Mouse (Mus musculus): ENCODE measurements around the gene Zfp62. TPM values are rescaled to one million over a fixed set of nuclear protein-coding genes. Genes with fewer than 3 reads are reported as not detected.
"Not testable (repeated sequence)": the region's sequence is repeated elsewhere in the genome, so short reads cannot be mapped to it uniquely, and the experiment has no call there.

Zfp62 gene
- polyA plus RNA-seq (2014; fragmentation: Nextera tagmentation; extraction: Ambion mirVana) = 59.0 and 63.2 TPM in 2 replicates

GRCm38 (mm10) chr11:49203129-49203768 is at the start of gene Zfp62:
Zfp62 (plus strand) TSS chr11:49203292.
- H3K9me3 ChIP-seq (ENCODE audit: control insufficient read depth, low read length) = no peaks in the 10 kb centered on the region

DNA sequence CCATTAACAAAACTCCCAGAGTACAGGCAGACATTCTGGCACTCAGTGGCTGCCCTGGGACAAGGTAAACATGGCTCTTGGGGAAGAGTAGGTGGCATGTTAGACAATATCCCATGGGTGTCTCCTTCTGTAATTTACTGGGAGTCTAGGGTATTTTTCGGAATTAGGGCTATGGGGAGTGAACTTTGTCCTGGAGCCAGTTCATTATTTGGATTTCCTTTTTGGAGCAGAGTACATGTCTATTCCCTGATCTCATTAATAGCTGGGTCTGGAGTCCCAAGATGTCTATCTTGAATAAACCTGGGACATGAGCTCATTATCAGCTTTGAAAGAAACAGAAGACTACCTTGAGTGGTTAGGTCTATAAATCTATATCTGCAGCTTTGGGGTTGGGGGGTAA is 49.0 kb upstream of the Zfp62 start, which contains the start of gene Olfr1394:
Olfr1394 (plus strand) TSS at position 301 of the 400 bp plus-strand sequence.
- Histone ChIP-seq H3K27me3 (ENCODE audit: control insufficient read depth, insufficient read depth, low read length) (no peaks in the 10 kb centered on the region), H3K4me1 (replicated peaks; ENCODE audit: control insufficient read depth, insufficient read depth, low read length) (no peaks in the 10 kb centered on the region), H3K4me3 (ENCODE audit: low read depth, low read length) (no peak within 1 kb of the TSS), H3K4me2 (replicated peaks; ENCODE audit: low read depth, low read length) (no peak within 1 kb of the TSS), H3K27ac (ENCODE audit: low read depth, low read length) (no peak within 1 kb of the TSS), H3K9me3 (ENCODE audit: control insufficient read depth, low read length) (no peaks in the 10 kb centered on the region), H3K36me3 (ENCODE audit: control insufficient read depth, insufficient read depth, low read length) (no peaks in the 10 kb centered on the region), H3K9ac (ENCODE audit: low read depth, low read length) (no peak within 1 kb of the TSS)
- no peak for DNase-seq (ENCODE audit: low spot score)
- ATAC-seq (ENCODE audit: low FRiP score) = no peak
- WGBS = 96% methylated on average over 1 of the region's 1 CpGs

More at GRCm38 (mm10) chr11:49203129-49203768, at the start of gene Zfp62:
- peak within 1 kb of the TSS; percentile 98 for H3K9ac ChIP-seq (ENCODE audit: low read depth, low read length)
- DNase-seq (ENCODE audit: low spot score) (peak; percentile 96), ATAC-seq (ENCODE audit: low FRiP score) (peak; percentile 92)
- under 1% methylated on average over 27 of the region's 47 CpGs for WGBS
- H3K36me3 ChIP-seq (ENCODE audit: control insufficient read depth, insufficient read depth, low read length) = no peaks in the 10 kb centered on the region
- peak within 1 kb of the TSS; percentile 73 for H3K4me2 ChIP-seq (replicated peaks; ENCODE audit: low read depth, low read length)
- H3K27me3 ChIP-seq (ENCODE audit: control insufficient read depth, insufficient read depth, low read length) = no peaks in the 10 kb centered on the region
- no peaks in the 10 kb centered on the region for H3K4me1 ChIP-seq (replicated peaks; ENCODE audit: control insufficient read depth, insufficient read depth, low read length)
- peak within 1 kb of the TSS; percentile 92 for H3K4me3 ChIP-seq (ENCODE audit: low read depth, low read length)
- H3K27ac ChIP-seq (ENCODE audit: low read depth, low read length) = peak within 1 kb of the TSS; percentile 99

GRCm38 (mm10) chr11:49156821-49157814 is 46.0 kb upstream of the Zfp62 start:
- DNase-seq (ENCODE audit: low spot score) (no peak), ATAC-seq (ENCODE audit: low FRiP score) (no peak)
- Histone ChIP-seq H3K9ac (ENCODE audit: low read depth, low read length) (no peak overlapping the region), H3K27me3 (ENCODE audit: control insufficient read depth, insufficient read depth, low read length) (no peaks in the 10 kb centered on the region), H3K9me3 (ENCODE audit: control insufficient read depth, low read length) (no peaks in the 10 kb centered on the region), H3K27ac (ENCODE audit: low read depth, low read length) (no peak overlapping the region), H3K4me2 (replicated peaks; ENCODE audit: low read depth, low read length) (no peak overlapping the region), H3K36me3 (ENCODE audit: control insufficient read depth, insufficient read depth, low read length) (no peaks in the 10 kb centered on the region), H3K4me1 (replicated peaks; ENCODE audit: control insufficient read depth, insufficient read depth, low read length) (no peaks in the 10 kb centered on the region), H3K4me3 (ENCODE audit: low read depth, low read length) (no peak overlapping the region)
- 91% methylated on average over 2 of the region's 2 CpGs for WGBS

GRCm38 (mm10) chr11:49168839-49169611 is 34.1 kb upstream of the Zfp62 start:
- Histone ChIP-seq H3K9ac (ENCODE audit: low read depth, low read length) (0 out of 2 replicates have a peak overlapping the region, but pooled peaks have one; percentile 27), H3K4me1 (replicated peaks; ENCODE audit: control insufficient read depth, insufficient read depth, low read length) (no peaks in the 10 kb centered on the region), H3K36me3 (ENCODE audit: control insufficient read depth, insufficient read depth, low read length) (no peaks in the 10 kb centered on the region), H3K27me3 (ENCODE audit: control insufficient read depth, insufficient read depth, low read length) (peaks cover 14% of the 10 kb centered on the region; the same call in 1 of the 2 replicates), H3K4me3 (ENCODE audit: low read depth, low read length) (peak overlapping the region; percentile 29), H3K4me2 (replicated peaks; ENCODE audit: low read depth, low read length) (peak overlapping the region; percentile 65), H3K9me3 (ENCODE audit: control insufficient read depth, low read length) (no peaks in the 10 kb centered on the region), H3K27ac (ENCODE audit: low read depth, low read length) (no peak overlapping the region)
- DNase-seq (ENCODE audit: low spot score) = peak; percentile 51
- 8% methylated on average over 50 of the region's 50 CpGs for WGBS
- peak; percentile 78 for ATAC-seq (ENCODE audit: low FRiP score)

DNA sequence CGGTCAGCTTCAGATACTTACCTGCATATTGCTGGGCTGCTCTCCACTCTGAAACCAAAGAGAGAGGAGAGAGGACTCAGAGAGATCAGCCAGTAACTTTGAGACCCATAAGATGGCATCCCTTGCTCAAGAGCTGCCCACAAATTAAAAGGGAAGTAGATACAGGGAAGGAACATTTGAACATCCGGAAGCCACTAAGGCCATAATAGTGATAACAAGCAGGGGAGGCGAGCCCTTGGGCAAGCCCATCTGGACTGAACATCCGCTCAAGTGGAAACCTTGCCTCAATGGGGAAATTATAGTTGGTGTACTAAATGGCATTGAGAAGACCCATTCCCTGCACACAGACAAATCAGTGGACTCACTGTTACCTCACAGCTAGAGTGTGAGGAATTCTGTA is 32.5 kb upstream of the Zfp62 start:
- no peak for ATAC-seq (ENCODE audit: low FRiP score)
- Histone ChIP-seq H3K9me3 (ENCODE audit: control insufficient read depth, low read length) (no peaks in the 10 kb centered on the region), H3K9ac (ENCODE audit: low read depth, low read length) (no peak overlapping the region), H3K4me3 (ENCODE audit: low read depth, low read length) (no peak overlapping the region), H3K27ac (ENCODE audit: low read depth, low read length) (no peak overlapping the region), H3K27me3 (ENCODE audit: control insufficient read depth, insufficient read depth, low read length) (peaks cover 14% of the 10 kb centered on the region; the same call in 1 of the 2 replicates), H3K4me2 (replicated peaks; ENCODE audit: low read depth, low read length) (no peak overlapping the region), H3K4me1 (replicated peaks; ENCODE audit: control insufficient read depth, insufficient read depth, low read length) (no peaks in the 10 kb centered on the region), H3K36me3 (ENCODE audit: control insufficient read depth, insufficient read depth, low read length) (no peaks in the 10 kb centered on the region)
- DNase-seq (ENCODE audit: low spot score) = no peak
- 96% methylated on average over 4 of the region's 4 CpGs for WGBS

DNA sequence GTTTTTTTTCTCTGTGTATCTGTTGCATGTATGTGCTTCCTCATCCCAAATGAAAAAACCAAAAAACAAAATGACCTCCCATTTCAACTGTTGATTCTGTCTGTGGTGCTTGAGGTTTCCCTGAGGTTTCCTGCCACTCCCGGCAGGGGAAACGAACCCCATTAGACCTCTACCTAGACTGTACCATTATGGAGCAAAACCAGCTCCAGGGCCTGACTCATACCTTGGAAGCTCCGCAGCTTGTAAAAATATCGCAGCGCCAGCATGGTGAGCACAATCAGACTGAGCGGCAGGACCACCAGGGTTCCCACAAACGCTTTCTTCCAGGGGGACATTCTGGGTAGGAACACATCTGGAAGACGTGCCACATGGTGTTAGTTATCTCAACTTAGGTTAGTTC is 27.7 kb upstream of the Zfp62 start:
- Histone ChIP-seq H3K36me3 (ENCODE audit: control insufficient read depth, insufficient read depth, low read length) (no peaks in the 10 kb centered on the region), H3K4me3 (ENCODE audit: low read depth, low read length) (no peak overlapping the region), H3K27me3 (ENCODE audit: control insufficient read depth, insufficient read depth, low read length) (no peaks in the 10 kb centered on the region), H3K9ac (ENCODE audit: low read depth, low read length) (no peak overlapping the region), H3K4me2 (replicated peaks; ENCODE audit: low read depth, low read length) (no peak overlapping the region), H3K4me1 (replicated peaks; ENCODE audit: control insufficient read depth, insufficient read depth, low read length) (no peaks in the 10 kb centered on the region), H3K9me3 (ENCODE audit: control insufficient read depth, low read length) (no peaks in the 10 kb centered on the region), H3K27ac (ENCODE audit: low read depth, low read length) (no peak overlapping the region)
- DNase-seq (ENCODE audit: low spot score) (no peak), ATAC-seq (ENCODE audit: low FRiP score) (no peak)
- WGBS = 92% methylated on average over 8 of the region's 8 CpGs

- not testable (repeated sequence) for H3K9me3 ChIP-seq (ENCODE audit: control insufficient read depth, low read length); H3K4me1 ChIP-seq (replicated peaks; ENCODE audit: control insufficient read depth, insufficient read depth, low read length); H3K4me3 ChIP-seq (ENCODE audit: low read depth, low read length); H3K27ac ChIP-seq (ENCODE audit: low read depth, low read length); H3K36me3 ChIP-seq (ENCODE audit: control insufficient read depth, insufficient read depth, low read length); H3K27me3 ChIP-seq (ENCODE audit: control insufficient read depth, insufficient read depth, low read length); DNase-seq (ENCODE audit: low spot score); H3K4me2 ChIP-seq (replicated peaks; ENCODE audit: low read depth, low read length); H3K9ac ChIP-seq (ENCODE audit: low read depth, low read length); ATAC-seq (ENCODE audit: low FRiP score)
- WGBS = 91% methylated on average over 4 of the region's 4 CpGs
Observed at GRCm38 (mm10) chr11:49176047-49176779, 26.9 kb upstream of the Zfp62 start.

GRCm38 (mm10) chr11:49183172-49183571 is 19.9 kb upstream of the Zfp62 start:
- ATAC-seq (ENCODE audit: low FRiP score) = no peak

More at GRCm38 (mm10) chr11:49183172-49183571, 19.9 kb upstream of the Zfp62 start:
- Histone ChIP-seq H3K4me3 (ENCODE audit: low read depth, low read length) (no peak overlapping the region), H3K9me3 (ENCODE audit: control insufficient read depth, low read length) (no peaks in the 10 kb centered on the region), H3K4me1 (replicated peaks; ENCODE audit: control insufficient read depth, insufficient read depth, low read length) (no peaks in the 10 kb centered on the region), H3K9ac (ENCODE audit: low read depth, low read length) (no peak overlapping the region), H3K4me2 (replicated peaks; ENCODE audit: low read depth, low read length) (no peak overlapping the region), H3K27me3 (ENCODE audit: control insufficient read depth, insufficient read depth, low read length) (no peaks in the 10 kb centered on the region), H3K36me3 (ENCODE audit: control insufficient read depth, insufficient read depth, low read length) (no peaks in the 10 kb centered on the region), H3K27ac (ENCODE audit: low read depth, low read length) (no peak overlapping the region)
- no peak for DNase-seq (ENCODE audit: low spot score)
- WGBS = 73% methylated on average over 1 of the region's 1 CpGs

Data from hindbrain, embryonic 11.5 days (tissue).